Mouse (Mus musculus): Measurements from ENCODE around the gene Hp.

DNA sequence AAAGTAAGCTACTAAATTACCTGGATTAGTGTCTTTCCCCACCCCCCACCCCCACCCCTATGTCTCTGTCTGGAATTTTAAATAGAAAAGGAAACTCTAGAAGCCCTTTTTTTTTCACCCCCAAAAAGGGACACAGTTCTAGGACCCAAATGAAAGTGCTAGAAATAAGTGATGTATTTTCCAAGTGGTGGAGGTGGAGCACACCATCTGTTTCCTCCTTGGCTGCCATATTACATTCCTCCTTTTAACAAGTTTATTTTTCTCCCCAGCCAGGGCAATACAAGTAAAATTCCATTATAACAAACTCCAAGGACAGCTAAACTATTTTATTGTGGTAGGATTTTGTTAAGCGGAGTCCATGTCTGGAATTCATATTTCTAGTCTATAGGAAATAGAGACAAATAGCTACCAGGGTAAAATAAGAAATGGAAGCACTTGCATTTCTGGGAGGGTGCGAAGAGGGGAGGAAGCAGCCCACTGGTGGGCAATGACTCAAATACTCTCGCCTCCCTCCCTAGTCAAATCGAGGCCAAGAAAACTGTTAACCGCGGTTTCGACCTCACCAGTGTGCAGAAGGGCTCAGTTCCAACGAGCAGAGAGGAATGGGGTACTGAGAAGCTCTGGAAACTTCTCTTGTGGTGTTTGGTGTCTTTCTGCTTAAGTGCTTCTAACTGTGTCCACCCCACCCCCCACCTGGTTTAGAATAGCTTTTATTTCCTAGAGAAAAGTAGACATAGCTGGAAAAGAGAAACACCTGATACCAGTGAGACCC is 36.0 kb downstream of the Hp start:
- TF ChIP-seq GATA1 (IDR thresholded peaks at IDR 0.05; ENCODE audit: borderline replicate concordance, low read length): no peak
- no peak for TF ChIP-seq FLI1 (IDR thresholded peaks at IDR 0.05; ENCODE audit: low read length)

Data from megakaryocyte, embryonic 14.5 days (primary cell).